Mouse (Mus musculus): ENCODE data around the gene Lpcat2. TPM values are rescaled to one million over a fixed set of nuclear protein-coding genes. Genes with fewer than 3 reads are reported as not detected.
"Not testable (repeated sequence)": the region's sequence is repeated elsewhere in the genome, so short reads cannot be mapped to it uniquely, and the experiment has no call there.

The Lpcat2 gene
- polyA plus RNA-seq, 1 experiment from 2014 or later = 6.8 TPM

- H3K4me3 ChIP-seq (ENCODE audit: low read length) = no peak overlapping the region
- 71% methylated on average over 10 of the region's 10 CpGs for WGBS
- H3K4me1 ChIP-seq (ENCODE audit: control insufficient read depth, insufficient read depth, low read length) = no peaks in the 10 kb centered on the region
- H3K36me3 ChIP-seq (ENCODE audit: control insufficient read depth, insufficient read depth, low read length) = no peaks in the 10 kb centered on the region
- ATAC-seq = no peak
- H3K27ac ChIP-seq (ENCODE audit: low read length) = no peak overlapping the region
- H3K4me2 ChIP-seq (ENCODE audit: low read depth, low read length) = no peak overlapping the region
- no peak overlapping the region for H3K9ac ChIP-seq (ENCODE audit: low read depth, low read length)
- no peaks in the 10 kb centered on the region for H3K27me3 ChIP-seq (replicated peaks; ENCODE audit: control insufficient read depth, insufficient read depth, low read length)
- H3K9me3 ChIP-seq (ENCODE audit: control insufficient read depth, low read length) = no peaks in the 10 kb centered on the region
Observed at GRCm38 (mm10) chr8:92872063-92872759, 17.1 kb downstream of the Lpcat2 start.

GRCm38 (mm10) chr8:92875795-92876194 lies 20.7 kb downstream of the Lpcat2 start:
- Histone ChIP-seq H3K9me3 (ENCODE audit: control insufficient read depth, low read length) (no peaks in the 10 kb centered on the region), H3K4me3 (ENCODE audit: low read length) (no peak overlapping the region), H3K4me2 (ENCODE audit: low read depth, low read length) (no peak overlapping the region), H3K27ac (ENCODE audit: low read length) (no peak overlapping the region), H3K27me3 (replicated peaks; ENCODE audit: control insufficient read depth, insufficient read depth, low read length) (no peaks in the 10 kb centered on the region), H3K4me1 (ENCODE audit: control insufficient read depth, insufficient read depth, low read length) (no peaks in the 10 kb centered on the region), H3K9ac (ENCODE audit: low read depth, low read length) (no peak overlapping the region), H3K36me3 (ENCODE audit: control insufficient read depth, insufficient read depth, low read length) (no peaks in the 10 kb centered on the region)
- ATAC-seq = no peak
- WGBS = 85% methylated on average over 10 of the region's 10 CpGs

GRCm38 (mm10) chr8:92881247-92881646 lies 26.1 kb downstream of the Lpcat2 start:
- no peak overlapping the region for H3K9ac ChIP-seq (ENCODE audit: low read depth, low read length)
- ATAC-seq = no peak
- WGBS = 51% methylated on average over 4 of the region's 4 CpGs

DNA sequence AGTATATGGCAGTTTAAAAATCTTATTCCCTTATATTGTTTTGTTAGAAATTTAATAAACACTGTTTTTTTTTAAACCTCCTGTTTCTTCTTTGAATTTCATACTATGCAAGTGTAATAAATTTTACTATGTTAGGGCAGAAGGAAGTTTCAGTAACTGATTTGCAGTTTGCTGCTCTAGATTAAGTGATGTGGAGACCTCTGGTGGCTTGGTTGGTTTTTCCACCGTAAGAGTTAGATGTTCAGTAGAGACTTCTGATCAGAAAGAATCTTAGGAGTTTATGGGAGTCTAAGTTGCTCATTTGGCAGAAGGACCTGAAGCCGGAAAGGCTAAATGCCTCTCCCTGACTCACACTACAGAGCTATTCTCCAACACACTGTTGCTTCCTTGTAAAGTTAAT lies 28.6 kb downstream of the Lpcat2 start:
- no peak for ATAC-seq
- Histone ChIP-seq H3K27me3 (replicated peaks; ENCODE audit: control insufficient read depth, insufficient read depth, low read length) (no peaks in the 10 kb centered on the region), H3K4me1 (ENCODE audit: control insufficient read depth, insufficient read depth, low read length) (no peaks in the 10 kb centered on the region), H3K4me3 (ENCODE audit: low read length) (no peak overlapping the region), H3K9me3 (ENCODE audit: control insufficient read depth, low read length) (no peaks in the 10 kb centered on the region), H3K9ac (ENCODE audit: low read depth, low read length) (no peak overlapping the region), H3K36me3 (ENCODE audit: control insufficient read depth, insufficient read depth, low read length) (no peaks in the 10 kb centered on the region), H3K27ac (ENCODE audit: low read length) (no peak overlapping the region), H3K4me2 (ENCODE audit: low read depth, low read length) (no peak overlapping the region)
- 69% methylated on average over 2 of the region's 2 CpGs for WGBS

More at GRCm38 (mm10) chr8:92881247-92881646, 26.1 kb downstream of the Lpcat2 start:
- Histone ChIP-seq H3K9me3 (ENCODE audit: control insufficient read depth, low read length) (no peaks in the 10 kb centered on the region), H3K4me1 (ENCODE audit: control insufficient read depth, insufficient read depth, low read length) (no peaks in the 10 kb centered on the region), H3K27me3 (replicated peaks; ENCODE audit: control insufficient read depth, insufficient read depth, low read length) (no peaks in the 10 kb centered on the region), H3K4me2 (ENCODE audit: low read depth, low read length) (no peak overlapping the region), H3K4me3 (ENCODE audit: low read length) (no peak overlapping the region), H3K27ac (ENCODE audit: low read length) (no peak overlapping the region), H3K36me3 (ENCODE audit: control insufficient read depth, insufficient read depth, low read length) (no peaks in the 10 kb centered on the region)

DNA sequence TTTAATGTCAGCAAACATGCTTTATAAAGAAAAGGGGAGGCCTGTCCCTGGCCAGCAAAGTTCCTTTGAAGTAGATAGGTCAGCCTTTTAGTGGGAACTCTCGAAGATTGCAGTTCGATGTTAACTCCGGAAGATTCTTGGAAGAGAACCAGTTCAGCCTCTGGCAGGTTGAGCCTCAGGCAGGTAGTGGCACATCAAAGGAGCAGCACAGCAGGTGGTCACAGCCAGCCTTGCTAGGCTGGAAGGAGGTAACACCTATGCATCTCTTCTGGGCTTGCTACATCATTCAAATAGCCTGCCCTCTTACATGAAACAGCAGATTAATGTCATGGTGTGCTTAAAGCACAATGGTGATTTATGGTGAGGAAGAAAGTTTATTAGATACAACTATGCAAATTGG lies 37.1 kb downstream of the Lpcat2 start:
- not testable (repeated sequence) for H3K4me2 ChIP-seq (ENCODE audit: low read depth, low read length); H3K36me3 ChIP-seq (ENCODE audit: control insufficient read depth, insufficient read depth, low read length); H3K9me3 ChIP-seq (ENCODE audit: control insufficient read depth, low read length); ATAC-seq; H3K4me3 ChIP-seq (ENCODE audit: low read length); H3K9ac ChIP-seq (ENCODE audit: low read depth, low read length); H3K27ac ChIP-seq (ENCODE audit: low read length); H3K27me3 ChIP-seq (replicated peaks; ENCODE audit: control insufficient read depth, insufficient read depth, low read length); H3K4me1 ChIP-seq (ENCODE audit: control insufficient read depth, insufficient read depth, low read length)
- 65% methylated on average over 3 of the region's 3 CpGs for WGBS

GRCm38 (mm10) chr8:92893870-92894269 lies 38.7 kb downstream of the Lpcat2 start:
- WGBS = 83% methylated on average over 2 of the region's 2 CpGs
- Histone ChIP-seq H3K4me2 (ENCODE audit: low read depth, low read length) (no peak overlapping the region), H3K27ac (ENCODE audit: low read length) (no peak overlapping the region), H3K36me3 (ENCODE audit: control insufficient read depth, insufficient read depth, low read length) (no peaks in the 10 kb centered on the region), H3K27me3 (replicated peaks; ENCODE audit: control insufficient read depth, insufficient read depth, low read length) (no peaks in the 10 kb centered on the region), H3K9me3 (ENCODE audit: control insufficient read depth, low read length) (no peaks in the 10 kb centered on the region), H3K9ac (ENCODE audit: low read depth, low read length) (no peak overlapping the region), H3K4me1 (ENCODE audit: control insufficient read depth, insufficient read depth, low read length) (no peaks in the 10 kb centered on the region), H3K4me3 (ENCODE audit: low read length) (no peak overlapping the region)
- no peak for ATAC-seq

DNA sequence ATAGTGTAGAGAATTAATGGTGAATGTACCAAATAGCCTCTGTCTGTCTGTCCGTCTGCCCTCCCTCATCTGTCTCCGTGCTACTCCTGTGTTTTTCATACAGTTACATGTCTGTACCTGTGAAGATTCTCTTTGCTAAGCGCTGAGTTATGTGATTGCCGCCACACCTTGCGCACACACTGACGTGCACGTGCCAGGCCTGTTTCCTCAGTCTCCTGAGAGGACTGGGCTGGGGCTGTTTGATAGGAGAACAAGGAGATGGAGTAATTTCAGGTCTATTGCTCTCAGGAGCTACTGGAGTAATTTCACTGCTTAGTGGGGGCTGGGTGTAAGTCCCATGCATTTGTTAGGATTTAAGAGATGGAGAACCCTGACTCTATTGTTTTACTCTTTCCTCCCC lies 39.9 kb downstream of the Lpcat2 start:
- peak; percentile 71 for ATAC-seq
- Histone ChIP-seq H3K4me1 (ENCODE audit: control insufficient read depth, insufficient read depth, low read length) (no peaks in the 10 kb centered on the region), H3K27me3 (replicated peaks; ENCODE audit: control insufficient read depth, insufficient read depth, low read length) (no peaks in the 10 kb centered on the region), H3K36me3 (ENCODE audit: control insufficient read depth, insufficient read depth, low read length) (no peaks in the 10 kb centered on the region), H3K4me3 (ENCODE audit: low read length) (no peak overlapping the region), H3K9ac (ENCODE audit: low read depth, low read length) (no peak overlapping the region), H3K9me3 (ENCODE audit: control insufficient read depth, low read length) (no peaks in the 10 kb centered on the region), H3K27ac (ENCODE audit: low read length) (no peak overlapping the region), H3K4me2 (ENCODE audit: low read depth, low read length) (no peak overlapping the region)
- WGBS = 67% methylated on average over 7 of the region's 7 CpGs

- Histone ChIP-seq H3K27me3 (replicated peaks; ENCODE audit: control insufficient read depth, insufficient read depth, low read length) (no peaks in the 10 kb centered on the region), H3K4me2 (ENCODE audit: low read depth, low read length) (no peak overlapping the region), H3K27ac (ENCODE audit: low read length) (no peak overlapping the region), H3K9me3 (ENCODE audit: control insufficient read depth, low read length) (no peaks in the 10 kb centered on the region), H3K36me3 (ENCODE audit: control insufficient read depth, insufficient read depth, low read length) (no peaks in the 10 kb centered on the region), H3K4me1 (ENCODE audit: control insufficient read depth, insufficient read depth, low read length) (no peaks in the 10 kb centered on the region), H3K4me3 (ENCODE audit: low read length) (no peak overlapping the region), H3K9ac (ENCODE audit: low read depth, low read length) (no peak overlapping the region)
- 89% methylated on average over 1 of the region's 1 CpGs for WGBS
- no peak for ATAC-seq
Observed at GRCm38 (mm10) chr8:92896056-92896455, 40.9 kb downstream of the Lpcat2 start.

DNA sequence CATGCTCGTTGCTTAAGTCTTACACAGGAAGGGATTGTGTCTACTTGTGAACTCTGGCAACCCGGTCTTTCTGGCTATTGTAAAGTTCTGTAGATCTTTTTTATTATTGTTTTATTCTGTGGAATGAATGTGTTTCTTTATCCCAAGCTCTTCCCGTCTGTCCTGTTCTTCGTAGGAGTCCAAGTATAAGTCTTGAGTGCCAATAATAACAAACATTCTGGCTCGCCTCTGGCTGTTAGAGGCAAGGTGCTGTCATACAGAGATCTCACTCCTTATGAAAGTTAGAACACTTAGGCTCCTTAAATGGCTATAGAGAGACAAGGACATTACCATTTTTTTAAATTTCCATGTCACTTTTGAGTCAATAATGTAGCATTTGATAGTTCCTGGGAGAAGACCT lies 41.5 kb downstream of the Lpcat2 start:
- Histone ChIP-seq H3K4me2 (ENCODE audit: low read depth, low read length) (no peak overlapping the region), H3K9ac (ENCODE audit: low read depth, low read length) (no peak overlapping the region), H3K27ac (ENCODE audit: low read length) (no peak overlapping the region), H3K4me1 (ENCODE audit: control insufficient read depth, insufficient read depth, low read length) (no peaks in the 10 kb centered on the region), H3K36me3 (ENCODE audit: control insufficient read depth, insufficient read depth, low read length) (no peaks in the 10 kb centered on the region), H3K27me3 (replicated peaks; ENCODE audit: control insufficient read depth, insufficient read depth, low read length) (no peaks in the 10 kb centered on the region), H3K4me3 (ENCODE audit: low read length) (no peak overlapping the region), H3K9me3 (ENCODE audit: control insufficient read depth, low read length) (no peaks in the 10 kb centered on the region)
- WGBS = 57% methylated on average over 5 of the region's 5 CpGs
- no peak for ATAC-seq

DNA sequence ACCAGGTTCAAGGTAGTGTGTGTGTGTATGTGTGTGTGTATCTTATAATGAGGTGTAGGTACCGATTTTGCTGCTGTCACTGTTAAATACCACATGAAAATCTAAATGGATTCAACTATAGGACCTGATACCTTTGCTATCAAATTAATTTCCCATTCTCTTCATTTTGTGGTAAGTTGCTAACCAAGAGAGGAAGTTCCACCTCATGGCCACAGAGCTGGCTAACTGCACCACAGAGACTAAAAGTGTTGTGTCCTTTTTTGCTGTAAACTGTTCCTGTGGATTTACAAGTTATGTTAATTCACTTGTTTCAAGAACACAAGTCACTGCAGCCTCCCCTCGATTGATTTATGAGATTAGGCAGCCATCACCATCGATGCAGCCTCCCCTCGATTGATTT lies 42.7 kb downstream of the Lpcat2 start:
- no peaks in the 10 kb centered on the region for H3K36me3 ChIP-seq (ENCODE audit: control insufficient read depth, insufficient read depth, low read length)
- no peak overlapping the region for H3K27ac ChIP-seq (ENCODE audit: low read length)
- H3K9ac ChIP-seq (ENCODE audit: low read depth, low read length) = no peak overlapping the region
- H3K4me1 ChIP-seq (ENCODE audit: control insufficient read depth, insufficient read depth, low read length) = no peaks in the 10 kb centered on the region
- no peak for ATAC-seq
- H3K4me3 ChIP-seq (ENCODE audit: low read length) = no peak overlapping the region
- no peak overlapping the region for H3K4me2 ChIP-seq (ENCODE audit: low read depth, low read length)
- H3K9me3 ChIP-seq (ENCODE audit: control insufficient read depth, low read length) = no peaks in the 10 kb centered on the region
- 70% methylated on average over 4 of the region's 4 CpGs for WGBS
- H3K27me3 ChIP-seq (replicated peaks; ENCODE audit: control insufficient read depth, insufficient read depth, low read length) = no peaks in the 10 kb centered on the region
